Comparison of ENCODE assay signal across 22 mouse cellular contexts in genomic region chr17:84675204-84675603, GRCm38 (mm10). TPM values are rescaled to one million over a fixed set of nuclear protein-coding genes. Genes with fewer than 3 reads are reported as not detected.
DNase-seq lines count a peak whose midpoint lies in the region; ATAC-seq lines count a peak whose summit lies in the region.
"Had no signal": no experiment of that assay in that cellular context is flagged by ENCODE, and none has a peak within 500 bp of the region (broad histone marks: within the 10 kb centered on the region; RNA-seq: fewer than 3 reads in every experiment).

No protein-coding gene starts in this region.

- H3K27ac ChIP-seq in heart, embryonic 14.5 days (replicated peaks in 1 of 2; ENCODE audit: control insufficient read depth in 1 of 2, insufficient read depth in 1 of 2, low read depth in 2 of 2, low read length in 2 of 2), result no peak overlapping the region
- H3K27ac ChIP-seq: heart, embryonic 15.5 days; liver, embryonic 15.5 days; neural tube, embryonic 12.5 days had no signal

- intact Hi-C loops in left cerebral cortex, postnatal 10 days (cut with DNase I), result no loop called here
- intact Hi-C loops in left cerebral cortex, postnatal 25 days (cut with DNase I), result no loop called here

- DNase-seq in heart, adult 11 months, result no peak
- DNase-seq in left cerebral cortex, adult 11 months (ENCODE audit: low spot score), result peak; percentile 28
- DNase-seq in left cerebral cortex, postnatal 10 days (ENCODE audit: extremely low spot score in 1 of 2, low spot score in 2 of 2), result no peak
- peak; percentile 61 for DNase-seq in brain, adult 2 months (ENCODE audit: low read depth, low spot score)
- peak; percentile 19 to 54 for DNase-seq in left cerebral cortex, postnatal 25 days (ENCODE audit: low spot score in 2 of 2)
- DNase-seq in cerebellum, postnatal 4 days (ENCODE audit: low spot score in 2 of 2), result no peak
- DNase-seq in gastrocnemius, postnatal 10 days, result no peak
- DNase-seq: adrenal gland, postnatal 10 days; B cell, adult 2 months; cerebellum, adult 2 months had no signal

- peak overlapping the region; percentile 91; the same call in 1 of the 2 replicates for H3K4me2 ChIP-seq in heart, embryonic 14.5 days (ENCODE audit: low read length)

- WGBS in heart, embryonic 14.5 days, result 52% methylated on average over 4 of the region's 4 CpGs

- H3K4me1 ChIP-seq in heart, embryonic 14.5 days (ENCODE audit: control insufficient read depth in 2 of 2, insufficient read depth in 2 of 2, low read length in 2 of 2), result peaks cover 3 to 7% of the 10 kb centered on the region in 2 experiments; a peak in 2 of 4 replicates

- no peaks in the 10 kb centered on the region for H3K9me3 ChIP-seq in heart, embryonic 14.5 days (ENCODE audit: control insufficient read depth, low read length)
- H3K9me3 ChIP-seq: forebrain, embryonic 12.5 days; heart, embryonic 15.5 days; liver, embryonic 15.5 days; neural tube, embryonic 12.5 days had no signal

- H3K36me3 ChIP-seq in heart, embryonic 14.5 days (ENCODE audit: control insufficient read depth, insufficient read depth, low read length), result no peaks in the 10 kb centered on the region
- H3K36me3 ChIP-seq: forebrain, embryonic 12.5 days; heart, embryonic 15.5 days; liver, embryonic 15.5 days; neural tube, embryonic 12.5 days had no signal

- H3K27me3 ChIP-seq in heart, embryonic 14.5 days (ENCODE audit: control insufficient read depth, insufficient read depth, low read length), result peaks cover 12% of the 10 kb centered on the region

- H3K4me3 ChIP-seq in heart, embryonic 14.5 days (ENCODE audit: control insufficient read depth in 1 of 2, insufficient read depth in 1 of 2, low read depth in 1 of 2, low read length in 2 of 2), result no peak overlapping the region

- H3K9ac ChIP-seq in heart, embryonic 14.5 days (ENCODE audit: low read length), result no peak overlapping the region
- H3K9ac ChIP-seq: liver, embryonic 15.5 days had no signal

- no peak for ATAC-seq in heart, embryonic 14.5 days (ENCODE audit: insufficient number of reproducible peaks, insufficient read depth, low FRiP score, low read depth)
- ATAC-seq: lung, postnatal 0 days had no signal

RNA-seq across cellular contexts. Expression of gene Abcg8, which starts 0.9 kb away (rescaled TPM):
- not detected in 2 replicates for polyA plus RNA-seq in heart, embryonic 14.5 days (2014; fragmentation: Nextera tagmentation; extraction: Ambion mirVana)
- not detected for total RNA-seq in left cerebral cortex, postnatal 10 days (2021)
- not detected for total RNA-seq in left cerebral cortex, postnatal 25 days (2021)
- total RNA-seq in gastrocnemius, postnatal 10 days (2021), result not detected
- total RNA-seq: hematopoietic stem cell, adult 5-6 weeks; layer of hippocampus, postnatal 14 days; megakaryocyte progenitor cell, adult 5-6 weeks; monocyte, adult 5-6 weeks had no signal
- polyA plus RNA-seq: cerebellum, adult 2 months; cortical plate, adult 2 months; heart, embryonic 15.5 days; intestine, embryonic 14.5 days; lung, postnatal 0 days; neural tube, embryonic 12.5 days had no signal

RNA-seq across cellular contexts. Expression of gene Abcg5, which starts 7.6 kb away (rescaled TPM):
- polyA plus RNA-seq in heart, embryonic 14.5 days (2014; fragmentation: Nextera tagmentation; extraction: Ambion mirVana), result 0.18 and 0.27 TPM in 2 replicates
- not detected for total RNA-seq in left cerebral cortex, postnatal 10 days (2021)
- not detected for total RNA-seq in left cerebral cortex, postnatal 25 days (2021)
- total RNA-seq in gastrocnemius, postnatal 10 days (2021), result not detected
- total RNA-seq: hematopoietic stem cell, adult 5-6 weeks; layer of hippocampus, postnatal 14 days; megakaryocyte progenitor cell, adult 5-6 weeks; monocyte, adult 5-6 weeks had no signal
- polyA plus RNA-seq: heart, embryonic 15.5 days had no signal

RNA-seq across cellular contexts. Expression of gene Dync2li1, which starts 48.9 kb away (rescaled TPM):
- 11.6 and 14.9 TPM in 2 replicates for polyA plus RNA-seq in heart, embryonic 14.5 days (2014; fragmentation: Nextera tagmentation; extraction: Ambion mirVana)
- total RNA-seq in left cerebral cortex, postnatal 10 days (2021), result 10 to 100 TPM; 23.5 to 25.6 TPM
- total RNA-seq in left cerebral cortex, postnatal 25 days (2021), result 10 to 100 TPM; 18.5 to 20.4 TPM
- total RNA-seq in gastrocnemius, postnatal 10 days (2021), result 1 to 10 TPM; 3.2 to 3.3 TPM

Comparison
In these comparisons a context has a peak if more than half of its experiments do, and no peak if none do; other contexts are left out.
1. DNase-seq: peak in left cerebral cortex, adult 11 months (single experiment), brain, adult 2 months (single experiment) and left cerebral cortex, postnatal 25 days (2 of 2); none in heart, adult 11 months (single experiment), left cerebral cortex, postnatal 10 days (0 of 2), cerebellum, postnatal 4 days (0 of 2) and gastrocnemius, postnatal 10 days (single experiment).
2. RNA of gene Dync2li1, which starts 48.9 kb away (total RNA-seq): 23.5 to 25.6 TPM in left cerebral cortex, postnatal 10 days and 18.5 to 20.4 TPM in left cerebral cortex, postnatal 25 days; 3.2 to 3.3 TPM in gastrocnemius, postnatal 10 days; every median in the first group is over 4 times any median in the second.